ENCODE assay signal across 10 mouse cellular contexts in the genomic region with DNA sequence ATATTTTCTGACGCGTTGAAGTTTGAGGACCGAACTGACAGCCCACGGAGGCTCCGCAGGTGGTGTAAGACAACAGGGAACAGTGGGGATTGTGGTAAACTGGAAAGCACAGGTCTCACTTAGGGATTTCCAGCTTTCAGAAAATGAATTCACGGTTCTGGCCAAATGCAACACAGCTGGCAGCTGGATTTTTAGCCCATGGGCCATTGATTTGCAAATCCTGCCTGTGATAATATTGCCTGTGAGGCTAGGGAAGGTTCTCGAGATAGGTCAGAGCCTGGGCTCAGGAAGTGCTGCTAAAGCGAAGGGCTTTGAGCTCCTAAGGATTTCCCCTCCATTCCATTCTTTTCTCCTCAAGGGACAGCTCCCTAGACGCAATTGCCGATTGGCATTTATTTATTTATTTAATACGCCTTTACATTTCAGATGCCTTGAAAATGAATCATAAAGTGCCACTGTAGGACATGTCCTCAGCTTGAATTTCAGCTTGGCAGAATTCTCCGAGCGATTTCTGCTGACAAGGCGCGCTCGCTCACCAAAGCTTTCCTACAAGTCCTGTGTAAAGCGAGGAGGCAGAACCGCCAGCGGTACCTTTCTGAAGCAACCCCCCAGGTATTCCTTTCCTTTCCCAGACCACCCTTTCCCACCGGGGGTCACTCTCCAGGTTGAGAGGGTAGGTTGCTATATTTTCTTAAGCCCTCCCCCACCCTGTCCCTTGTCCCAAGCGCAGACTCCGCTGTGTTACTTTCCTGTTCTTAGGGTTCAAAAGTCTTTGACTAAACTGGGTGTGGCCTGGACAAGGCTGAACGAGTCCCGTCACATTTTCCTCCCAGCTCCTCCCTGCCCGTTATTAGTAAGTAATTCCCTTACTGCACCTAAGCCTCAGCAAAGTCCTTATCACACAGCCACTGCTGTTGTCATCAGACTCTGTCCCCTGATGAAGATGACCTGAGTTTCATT. TPM values are rescaled to one million over a fixed set of nuclear protein-coding genes. Genes with fewer than 3 reads are reported as not detected.
DNase-seq lines count a peak whose midpoint lies in the region; ATAC-seq and TF ChIP-seq lines count a peak whose summit lies in the region.
"Had no signal": no experiment of that assay in that cellular context is flagged by ENCODE, and none has a peak within 500 bp of the region (broad histone marks: within the 10 kb centered on the region; RNA-seq: fewer than 3 reads in every experiment).

No protein-coding gene starts in this region.

- H3K27ac ChIP-seq in heart, embryonic 13.5 days (replicated peaks) = no peak overlapping the region
- H3K27ac ChIP-seq in embryonic fibroblast, embryonic 13.5 days (ENCODE audit: insufficient read depth, low read length) = 0 out of 2 replicates have a peak overlapping the region, but pooled peaks have one; percentile 8
- H3K27ac ChIP-seq in neural tube, embryonic 11.5 days (ENCODE audit: low read depth, low read length) = no peak overlapping the region
- H3K27ac ChIP-seq: liver, embryonic 13.5 days had no signal

- H3K9me3 ChIP-seq in heart, embryonic 13.5 days = no peaks in the 10 kb centered on the region
- no peaks in the 10 kb centered on the region for H3K9me3 ChIP-seq in neural tube, embryonic 11.5 days (ENCODE audit: control insufficient read depth, low read length)
- H3K9me3 ChIP-seq: liver, embryonic 13.5 days had no signal

- no peak for ATAC-seq in heart, embryonic 13.5 days (ENCODE audit: extremely low read depth, insufficient number of reproducible peaks, low FRiP score, low TSS enrichment)
- ATAC-seq in neural tube, embryonic 11.5 days (ENCODE audit: insufficient read depth, low FRiP score, low TSS enrichment) = no peak

- peaks cover 58% of the 10 kb centered on the region for H3K27me3 ChIP-seq in heart, embryonic 13.5 days (replicated peaks)
- no peaks in the 10 kb centered on the region for H3K27me3 ChIP-seq in neural tube, embryonic 11.5 days (ENCODE audit: control insufficient read depth, insufficient read depth, low read length)

- DNase-seq in heart, adult 9 months (ENCODE audit: low spot score in 2 of 2) = no peak
- peak; percentile 51 for DNase-seq in kidney, adult 9 months
- DNase-seq in neural tube, embryonic 11.5 days (ENCODE audit: low spot score) = peak; percentile 20
- no peak for DNase-seq in ovary, postnatal 14 days (ENCODE audit: low spot score)
- no peak for DNase-seq in lung, postnatal 36 days
- no peak for DNase-seq in adrenal gland, postnatal 4 days (ENCODE audit: low spot score in 2 of 2)
- DNase-seq: cerebellum, adult 9-10 months; liver, embryonic 13.5 days had no signal

- WGBS in heart, embryonic 13.5 days = 4% methylated on average over 25 of the region's 25 CpGs
- WGBS in neural tube, embryonic 11.5 days = 5% methylated on average over 25 of the region's 25 CpGs

- H3K4me2 ChIP-seq in heart, embryonic 13.5 days = peak overlapping the region; percentile 70
- H3K4me2 ChIP-seq in neural tube, embryonic 11.5 days (ENCODE audit: low read depth) = peak overlapping the region; percentile 0; the same call in 1 of the 2 replicates
- H3K4me2 ChIP-seq: liver, embryonic 13.5 days had no signal

- no peak for TF ChIP-seq CTCF in embryonic fibroblast, embryonic 13.5 days (IDR thresholded peaks at IDR 0.05; ENCODE audit: borderline replicate concordance, insufficient read depth, low read length)

- H3K36me3 ChIP-seq in heart, embryonic 13.5 days = no peaks in the 10 kb centered on the region
- no peaks in the 10 kb centered on the region for H3K36me3 ChIP-seq in neural tube, embryonic 11.5 days (ENCODE audit: control insufficient read depth, insufficient read depth, low read length)
- H3K36me3 ChIP-seq: liver, embryonic 13.5 days had no signal

- no peak for TF ChIP-seq POLR2A in embryonic fibroblast, embryonic 13.5 days (IDR thresholded peaks at IDR 0.05; ENCODE audit: low read depth, low read length)

- peak overlapping the region; percentile 61 for H3K9ac ChIP-seq in heart, embryonic 13.5 days
- H3K9ac ChIP-seq in neural tube, embryonic 11.5 days (ENCODE audit: low read length) = no peak overlapping the region
- H3K9ac ChIP-seq: liver, embryonic 13.5 days had no signal

- H3K4me3 ChIP-seq in heart, embryonic 13.5 days = peak overlapping the region; percentile 40
- H3K4me3 ChIP-seq in embryonic fibroblast, embryonic 13.5 days (ENCODE audit: insufficient read depth, low read length) = peak overlapping the region; percentile 5; the same call in 1 of the 2 replicates
- H3K4me3 ChIP-seq in neural tube, embryonic 11.5 days (ENCODE audit: low read depth, low read length) = no peak overlapping the region
- H3K4me3 ChIP-seq: liver, embryonic 13.5 days had no signal

- H3K4me1 ChIP-seq in heart, embryonic 13.5 days = peaks cover 11% of the 10 kb centered on the region
- H3K4me1 ChIP-seq in embryonic fibroblast, embryonic 13.5 days (ENCODE audit: control insufficient read depth, insufficient read depth, low read length) = no peaks in the 10 kb centered on the region
- H3K4me1 ChIP-seq in neural tube, embryonic 11.5 days (ENCODE audit: control insufficient read depth, insufficient read depth, low read length) = no peaks in the 10 kb centered on the region
- H3K4me1 ChIP-seq: liver, embryonic 13.5 days had no signal

RNA-seq across cellular contexts. Expression of a gene that starts 24.9 kb away (rescaled TPM):
- polyA plus RNA-seq in heart, embryonic 13.5 days (2015; fragmentation: Nextera tagmentation; extraction: Ambion mirVana) = 4.8 and 6.3 TPM in 2 replicates
- 0.81 and 1.1 TPM in 2 replicates for polyA plus RNA-seq in embryonic fibroblast, embryonic 13.5 days (2011; ENCODE audit: insufficient read length, low read depth, missing spikeins)
- polyA plus RNA-seq in neural tube, embryonic 11.5 days (2014; fragmentation: Nextera tagmentation; extraction: Ambion mirVana) = 3.3 and 4.6 TPM in 2 replicates
- 1 to 10 TPM; 1.7 to 2.3 TPM for total RNA-seq in adrenal gland, postnatal 4 days (2021)

Comparison
In these comparisons a context has a peak if more than half of its experiments do, and no peak if none do; other contexts are left out.
1. DNase-seq: peak in kidney, adult 9 months (single experiment) and neural tube, embryonic 11.5 days (single experiment); none in heart, adult 9 months (0 of 2), ovary, postnatal 14 days (single experiment), lung, postnatal 36 days (single experiment) and adrenal gland, postnatal 4 days (0 of 2).